Mouse (Mus musculus) embryonic facial prominence, embryonic 15.5 days (tissue): ENCODE measurements at regions not wholly inside any gene's neighbourhood (a gene's known extent, or its start where the extent isn't known, plus 50 kb on each side); places are given as distances from the start of the nearest gene placed in this dataset.
A peak's percentile ranks its signal among the peaks of the same experiment; 100 is the strongest.

Experiments
- ATAC-seq: fragments of 200-750 bp; cut with Nextera tagmentation; 2 replicates; pipeline ENCODE4 v1.8.0; 2017; ENCODE audit warnings: low read depth, moderate TSS enrichment; ENCODE audit not compliant: insufficient number of reproducible peaks, low FRiP score, low TSS enrichment
- H3K27ac ChIP-seq: fragments of 300-500 bp; sonication (generic); replicated peaks from 2 replicates; pipeline ENCODE4 v1.5.1; 2015; ENCODE audit warnings: mild to moderate bottlenecking, inconsistent platforms
- H3K27me3 ChIP-seq: fragments of 300-500 bp; sonication (generic); 2 replicates; pipeline ENCODE4 v1.6.1; 2015; ENCODE audit warnings: inconsistent platforms
- H3K36me3 ChIP-seq: fragments of 300-500 bp; sonication (generic); 2 replicates; pipeline ENCODE4 v1.6.1; 2015; ENCODE audit warnings: mild to moderate bottlenecking, inconsistent platforms
- H3K4me1 ChIP-seq: fragments of 300-500 bp; sonication (generic); 2 replicates; pipeline ENCODE4 v1.6.1; 2015; ENCODE audit warnings: inconsistent platforms
- H3K4me2 ChIP-seq: fragments of 300-500 bp; sonication (generic); replicated peaks from 2 replicates; pipeline ENCODE4 v1.6.1; 2015; ENCODE audit warnings: mild to moderate bottlenecking, inconsistent platforms
- H3K4me3 ChIP-seq: fragments of 300-500 bp; sonication (generic); replicated peaks from 2 replicates; pipeline ENCODE4 v1.5.1; 2015; ENCODE audit warnings: mild to moderate bottlenecking, inconsistent platforms
- H3K9ac ChIP-seq: fragments of 300-500 bp; sonication (generic); 2 replicates; pipeline ENCODE4 v1.6.1; 2015; ENCODE audit warnings: inconsistent platforms
- H3K9me3 ChIP-seq: fragments of 300-500 bp; sonication (generic); replicated peaks from 2 replicates; pipeline ENCODE4 v1.6.1; 2016; ENCODE audit warnings: inconsistent platforms
- WGBS: fragments of 180-500 bp; shearing (Covaris S2); methylation state at CpG from one replicate; pipeline ENCODE4 v1.1.7; 2015; 5-methylcytosine and 5-hydroxymethylcytosine counted together

- no peak overlapping the region for H3K27ac ChIP-seq
- no peaks in the 10 kb centered on the region for H3K36me3 ChIP-seq
- no peak overlapping the region for H3K4me3 ChIP-seq
- WGBS: 79% methylated on average over 3 of the region's 3 CpGs
- no peaks in the 10 kb centered on the region for H3K27me3 ChIP-seq
- H3K9me3 ChIP-seq: no peaks in the 10 kb centered on the region
- no peak overlapping the region for H3K4me2 ChIP-seq
- no peaks in the 10 kb centered on the region for H3K4me1 ChIP-seq
- no peak overlapping the region for H3K9ac ChIP-seq
- no peak for ATAC-seq
Observed at GRCm38 (mm10) chr3:118418981-118419380, 142.9 kb upstream of the Dpyd start.

DNA sequence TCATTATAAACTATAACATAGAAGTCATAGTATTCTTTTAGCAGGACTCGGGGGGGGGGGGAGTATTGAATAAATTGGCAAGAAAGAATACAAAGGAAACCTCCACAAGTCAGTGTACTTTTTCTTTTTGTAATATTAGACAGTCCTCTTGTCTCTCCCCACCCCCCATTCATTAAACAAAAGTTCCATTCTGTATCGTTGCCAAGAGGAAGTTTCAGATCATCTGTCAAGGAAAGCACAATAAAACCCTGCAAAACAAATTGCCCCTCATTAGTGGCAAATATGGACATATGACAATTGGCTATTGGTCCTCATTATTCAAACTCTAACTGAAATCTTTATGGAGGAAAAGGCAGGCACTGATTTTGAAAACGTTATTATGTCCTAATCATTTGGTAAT lies 140.2 kb upstream of the Dpyd start:
- no peak for ATAC-seq

GRCm38 (mm10) chr3:118425748-118426147 lies 136.2 kb upstream of the Dpyd start:
- Histone ChIP-seq H3K27me3 (peaks cover 15% of the 10 kb centered on the region), H3K9ac (no peak overlapping the region), H3K36me3 (no peaks in the 10 kb centered on the region), H3K4me1 (peaks cover 11% of the 10 kb centered on the region; the same call in 1 of the 2 replicates), H3K4me3 (peak overlapping the region; percentile 31), H3K9me3 (no peaks in the 10 kb centered on the region), H3K4me2 (peak overlapping the region; percentile 55), H3K27ac (no peak overlapping the region)
- WGBS: 2% methylated on average over 19 of the region's 19 CpGs
- ATAC-seq: no peak

More for the DNA sequence above, 140.2 kb upstream of the Dpyd start:
- H3K4me1 ChIP-seq: peaks cover 6% of the 10 kb centered on the region; the same call in 1 of the 2 replicates
- no peaks in the 10 kb centered on the region for H3K36me3 ChIP-seq
- no peaks in the 10 kb centered on the region for H3K9me3 ChIP-seq
- no peak overlapping the region for H3K4me3 ChIP-seq
- WGBS: 36% methylated on average over 3 of the region's 3 CpGs
- no peaks in the 10 kb centered on the region for H3K27me3 ChIP-seq
- H3K27ac ChIP-seq: no peak overlapping the region
- no peak overlapping the region for H3K4me2 ChIP-seq
- no peak overlapping the region for H3K9ac ChIP-seq

GRCm38 (mm10) chr3:118428523-118428922 lies 133.4 kb upstream of the Dpyd start:
- peaks cover 17% of the 10 kb centered on the region; the same call in 1 of the 2 replicates for H3K4me1 ChIP-seq
- no peak overlapping the region for H3K27ac ChIP-seq
- no peak overlapping the region for H3K9ac ChIP-seq
- H3K4me2 ChIP-seq: no peak overlapping the region
- WGBS: 4% methylated on average over 5 of the region's 5 CpGs
- no peak for ATAC-seq
- H3K36me3 ChIP-seq: no peaks in the 10 kb centered on the region
- peaks cover 40% of the 10 kb centered on the region for H3K27me3 ChIP-seq
- H3K4me3 ChIP-seq: no peak overlapping the region
- H3K9me3 ChIP-seq: no peaks in the 10 kb centered on the region

DNA sequence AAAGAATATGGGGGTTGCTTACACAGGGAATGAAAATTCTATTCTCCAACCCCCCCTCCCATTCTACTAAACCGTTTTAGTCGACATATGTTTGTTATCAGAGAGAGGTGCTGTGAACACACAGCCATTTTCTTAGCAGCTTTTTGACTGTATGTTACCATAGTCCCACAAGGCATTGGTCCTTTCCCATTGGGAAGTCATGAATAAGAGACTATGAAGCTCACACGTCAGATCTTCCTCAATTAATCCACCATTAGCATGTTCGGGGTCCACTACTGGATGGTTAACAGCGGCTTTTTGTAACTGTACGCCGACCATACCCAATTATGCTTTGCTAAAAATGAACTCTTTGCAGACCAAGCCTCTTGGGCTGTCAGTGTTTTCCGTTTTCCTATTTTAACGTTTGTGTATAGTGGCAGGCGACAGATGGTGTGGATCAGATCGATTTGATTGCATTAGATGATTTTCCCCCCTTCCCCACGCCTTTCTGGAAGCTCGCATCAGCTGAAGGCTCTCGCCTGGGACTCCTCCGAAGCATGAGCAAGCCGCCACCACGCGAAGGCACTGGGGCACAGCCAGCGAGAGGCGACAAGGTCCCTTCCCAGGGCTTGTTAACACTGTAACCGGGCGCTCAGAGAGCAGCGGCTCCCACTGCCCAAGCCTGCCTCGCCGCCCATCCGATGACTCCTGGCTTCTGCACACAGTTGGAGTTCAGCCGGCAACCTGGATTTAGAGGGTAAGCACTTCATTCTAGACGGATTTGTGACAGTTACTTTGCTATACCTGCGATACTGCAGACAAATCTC lies 131.9 kb upstream of the Dpyd start:
- no peaks in the 10 kb centered on the region for H3K36me3 ChIP-seq
- peaks cover 53% of the 10 kb centered on the region for H3K27me3 ChIP-seq
- no peaks in the 10 kb centered on the region for H3K9me3 ChIP-seq
- peak overlapping the region; percentile 54 for H3K4me2 ChIP-seq
- H3K9ac ChIP-seq: no peak overlapping the region
- peak; percentile 65 for ATAC-seq
- WGBS: 6% methylated on average over 29 of the region's 29 CpGs
- no peak overlapping the region for H3K27ac ChIP-seq
- H3K4me3 ChIP-seq: peak overlapping the region; percentile 34
- peaks cover 26% of the 10 kb centered on the region for H3K4me1 ChIP-seq

- Histone ChIP-seq H3K9me3 (no peaks in the 10 kb centered on the region), H3K27ac (no peak overlapping the region), H3K27me3 (peaks cover 58% of the 10 kb centered on the region), H3K4me3 (peak overlapping the region; percentile 34), H3K4me2 (peak overlapping the region; percentile 54), H3K36me3 (no peaks in the 10 kb centered on the region), H3K9ac (no peak overlapping the region), H3K4me1 (peaks cover 27% of the 10 kb centered on the region)
- 2% methylated on average over 7 of the region's 7 CpGs for WGBS
- no peak for ATAC-seq
Observed at GRCm38 (mm10) chr3:118430631-118430906, 131.4 kb upstream of the Dpyd start.

DNA sequence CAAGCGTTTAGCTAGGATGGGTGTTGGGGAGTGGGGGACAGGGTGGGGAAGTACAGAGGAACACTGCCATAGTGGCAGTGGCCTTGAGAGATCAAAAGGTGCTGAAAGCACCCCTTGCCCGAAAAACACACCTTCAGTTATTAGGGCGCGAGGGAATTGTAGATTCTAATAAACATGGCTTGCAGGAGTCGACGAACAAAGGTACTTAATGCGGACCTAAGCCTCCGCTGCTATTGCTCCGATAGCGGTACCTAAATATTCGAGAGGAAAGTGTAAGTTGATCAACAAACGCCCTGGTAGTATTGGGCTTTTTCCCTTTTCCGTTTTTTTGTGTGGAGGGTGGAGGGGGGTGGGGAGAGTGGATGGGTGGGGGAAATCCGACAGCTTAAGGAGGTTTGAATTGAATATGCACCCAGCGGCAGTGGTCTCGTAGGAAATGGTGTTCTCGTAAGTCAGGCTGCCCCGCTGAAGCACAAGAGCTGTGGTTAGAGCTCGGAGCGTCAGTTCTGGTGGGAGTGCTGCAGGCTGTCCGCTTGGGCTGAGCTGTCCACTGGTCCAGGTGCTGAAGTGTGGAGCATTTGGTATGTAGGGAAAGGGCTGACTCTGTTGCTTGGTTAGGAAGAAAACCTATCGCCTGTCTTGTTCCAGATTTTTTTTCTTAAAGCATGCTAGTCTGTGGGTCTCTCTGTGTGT lies 130.8 kb upstream of the Dpyd start:
- peak; percentile 79 for ATAC-seq
- no peak overlapping the region for H3K27ac ChIP-seq
- peaks cover 21% of the 10 kb centered on the region for H3K4me1 ChIP-seq
- no peaks in the 10 kb centered on the region for H3K36me3 ChIP-seq
- no peak overlapping the region for H3K9ac ChIP-seq
- peak overlapping the region; percentile 54 for H3K4me2 ChIP-seq
- no peaks in the 10 kb centered on the region for H3K9me3 ChIP-seq
- peak overlapping the region; percentile 34 for H3K4me3 ChIP-seq
- H3K27me3 ChIP-seq: peaks cover 64% of the 10 kb centered on the region
- WGBS: 1% methylated on average over 22 of the region's 22 CpGs

- peak overlapping the region; percentile 86 for H3K4me2 ChIP-seq
- H3K36me3 ChIP-seq: no peaks in the 10 kb centered on the region
- ATAC-seq: 0 out of 2 replicates have a peak, but pooled peaks have one; percentile 36
- H3K4me3 ChIP-seq: peak overlapping the region; percentile 47
- peaks cover 61% of the 10 kb centered on the region for H3K27me3 ChIP-seq
- H3K27ac ChIP-seq: no peak overlapping the region
- H3K9ac ChIP-seq: no peak overlapping the region
- 2% methylated on average over 31 of the region's 31 CpGs for WGBS
- H3K4me1 ChIP-seq: peaks cover 21% of the 10 kb centered on the region
- H3K9me3 ChIP-seq: no peaks in the 10 kb centered on the region
Observed at GRCm38 (mm10) chr3:118433441-118434021, 128.4 kb upstream of the Dpyd start.

DNA sequence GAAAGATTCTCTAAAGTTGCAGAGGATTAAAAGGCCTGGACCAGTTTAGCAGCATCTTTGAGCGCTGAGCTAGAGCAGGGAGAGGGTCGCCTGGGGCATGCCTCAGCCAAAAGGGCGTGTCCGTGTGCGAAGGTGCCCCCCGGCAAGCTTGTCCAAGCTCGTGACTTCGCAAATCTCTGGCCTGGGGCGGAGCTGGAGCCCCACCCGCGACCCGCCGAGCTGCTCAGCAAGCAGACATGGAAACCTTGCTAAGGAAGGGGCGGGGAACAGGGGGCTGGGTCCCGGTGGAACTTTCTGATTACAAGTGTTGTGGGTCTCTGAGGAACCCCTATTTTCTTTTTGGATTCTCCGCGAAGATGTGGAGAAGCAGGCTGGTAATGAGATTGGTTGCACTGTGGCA lies 127.6 kb upstream of the Dpyd start:
- Histone ChIP-seq H3K4me1 (peaks cover 21% of the 10 kb centered on the region), H3K27ac (no peak overlapping the region), H3K4me3 (peak overlapping the region; percentile 47), H3K9me3 (no peaks in the 10 kb centered on the region), H3K27me3 (peaks cover 61% of the 10 kb centered on the region), H3K36me3 (no peaks in the 10 kb centered on the region), H3K4me2 (peak overlapping the region; percentile 86), H3K9ac (no peak overlapping the region)
- WGBS: under 1% methylated on average over 17 of the region's 17 CpGs
- no peak for ATAC-seq

DNA sequence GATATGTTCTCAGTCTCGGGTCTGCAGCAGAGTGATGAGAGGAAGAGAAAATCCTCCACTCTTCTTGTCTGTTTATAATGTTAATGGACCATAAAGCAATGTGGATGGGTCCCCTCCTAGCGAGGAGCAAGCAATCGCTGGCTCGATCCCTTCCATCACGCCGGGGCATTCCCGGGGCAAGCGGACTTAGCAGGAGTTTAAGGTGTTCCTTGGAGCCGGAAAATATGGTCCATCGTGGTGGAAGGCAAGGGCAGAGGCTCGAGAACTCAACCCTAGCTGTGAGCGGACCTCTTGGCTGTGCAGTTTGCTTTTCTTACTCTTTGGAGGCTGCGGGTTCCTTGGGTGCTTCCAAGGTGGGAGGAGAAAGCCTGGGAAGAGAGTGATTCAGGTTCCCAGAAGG lies 127.1 kb upstream of the Dpyd start:
- Histone ChIP-seq H3K9ac (no peak overlapping the region), H3K4me3 (peak overlapping the region; percentile 47), H3K4me1 (peaks cover 20% of the 10 kb centered on the region), H3K27me3 (peaks cover 59% of the 10 kb centered on the region), H3K9me3 (no peaks in the 10 kb centered on the region), H3K36me3 (no peaks in the 10 kb centered on the region), H3K4me2 (peak overlapping the region; percentile 86), H3K27ac (no peak overlapping the region)
- 3% methylated on average over 13 of the region's 13 CpGs for WGBS
- no peak for ATAC-seq

DNA sequence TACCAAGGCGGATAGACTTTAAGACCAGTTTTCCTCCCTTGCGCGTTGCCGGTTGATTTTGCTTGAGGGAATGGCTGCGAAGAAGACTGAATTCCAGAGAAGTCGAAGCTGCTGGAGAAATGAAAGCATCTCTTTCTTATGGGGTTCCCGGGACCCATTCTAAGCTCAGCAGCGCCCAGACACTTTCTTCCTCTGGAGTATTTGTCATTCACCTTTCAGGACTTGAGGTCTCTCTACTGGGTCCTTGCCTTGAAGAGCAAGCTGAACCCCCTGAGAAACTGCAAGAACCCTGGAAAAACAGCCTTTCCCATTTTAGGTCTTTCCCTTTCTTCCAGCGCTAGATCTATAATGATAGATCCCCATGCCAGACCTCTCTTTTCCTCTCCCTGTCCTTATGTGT lies 126.7 kb upstream of the Dpyd start:
- peaks cover 17% of the 10 kb centered on the region for H3K4me1 ChIP-seq
- no peak for ATAC-seq
- H3K27ac ChIP-seq: no peak overlapping the region
- H3K9ac ChIP-seq: no peak overlapping the region
- H3K4me3 ChIP-seq: peak overlapping the region; percentile 47
- H3K9me3 ChIP-seq: no peaks in the 10 kb centered on the region
- no peaks in the 10 kb centered on the region for H3K36me3 ChIP-seq
- H3K4me2 ChIP-seq: peak overlapping the region; percentile 86
- H3K27me3 ChIP-seq: peaks cover 55% of the 10 kb centered on the region
- WGBS: 7% methylated on average over 9 of the region's 9 CpGs
